ENCODE assay signal across 30 mouse cellular contexts in genomic region chr1:141999769-142000168, GRCm38 (mm10).
DNase-seq lines count a peak whose midpoint lies in the region; ATAC-seq and TF ChIP-seq lines count a peak whose summit lies in the region.
"Had no signal": no experiment of that assay in that cellular context is flagged by ENCODE, and none has a peak within 500 bp of the region (broad histone marks: within the 10 kb centered on the region; RNA-seq: fewer than 3 reads in every experiment).

No protein-coding gene starts in this region.

- DNase-seq in forebrain, postnatal 0 days: no peak
- DNase-seq in forebrain, embryonic 10.5 days (ENCODE audit: extremely low spot score, low spot score): no peak
- DNase-seq in left cerebral cortex, adult 2 months (ENCODE audit: extremely low spot score in 1 of 2, low spot score in 2 of 2): no peak
- no peak for DNase-seq in left cerebral cortex, adult 8-10 months (ENCODE audit: low spot score in 2 of 2)
- DNase-seq in brain, embryonic 14.5 days (ENCODE audit: low read depth): peak; percentile 19
- no peak for DNase-seq in embryo, embryonic 9.5 days (ENCODE audit: extremely low spot score)
- no peak for DNase-seq in ovary, postnatal 14 days (ENCODE audit: low spot score)
- DNase-seq: adrenal gland, postnatal 14 days; B cell, adult 2 months; cerebellum, adult 11 months; cerebellum, adult 2 months; cerebellum, adult 9-11 months; cerebellum, postnatal 25 days; gastrocnemius, postnatal 25 days; heart, adult 18-20 months; heart, postnatal 10 days; heart, postnatal 36 days had no signal

- intact Hi-C loops in left cerebral cortex, adult 2 months (cut with DNase I): no loop called here

- no peak overlapping the region for H3K4me2 ChIP-seq in forebrain, postnatal 0 days (ENCODE audit: low read depth)
- H3K4me2 ChIP-seq: embryonic facial prominence, embryonic 13.5 days; heart, embryonic 12.5 days; heart, embryonic 15.5 days; hindbrain, embryonic 13.5 days; intestine, embryonic 15.5 days had no signal

- no peaks in the 10 kb centered on the region for H3K27me3 ChIP-seq in forebrain, postnatal 0 days (ENCODE audit: insufficient read depth, low read length)
- H3K27me3 ChIP-seq in forebrain, embryonic 10.5 days (ENCODE audit: poor library complexity, severe bottlenecking): no peaks in the 10 kb centered on the region
- H3K27me3 ChIP-seq: CH12.LX; embryonic facial prominence, embryonic 13.5 days; heart, embryonic 12.5 days; heart, embryonic 15.5 days; hindbrain, embryonic 13.5 days; intestine, embryonic 15.5 days; Patski had no signal

- no peak overlapping the region for H3K9ac ChIP-seq in forebrain, postnatal 0 days
- H3K9ac ChIP-seq: embryonic facial prominence, embryonic 13.5 days; heart, embryonic 12.5 days; heart, embryonic 15.5 days; hindbrain, embryonic 13.5 days; intestine, embryonic 15.5 days had no signal

- H3K4me3 ChIP-seq in forebrain, postnatal 0 days (ENCODE audit: low read depth, low read length): no peak overlapping the region
- no peak overlapping the region for H3K4me3 ChIP-seq in forebrain, embryonic 10.5 days
- no peak overlapping the region for H3K4me3 ChIP-seq in left cerebral cortex, adult 2 months
- H3K4me3 ChIP-seq: embryonic facial prominence, embryonic 10.5 days; embryonic facial prominence, embryonic 13.5 days; erythroblast, embryonic 14.5 days; heart, embryonic 12.5 days; heart, embryonic 15.5 days; hindbrain, embryonic 10.5 days; hindbrain, embryonic 13.5 days; intestine, embryonic 15.5 days had no signal

- H3K4me1 ChIP-seq in forebrain, postnatal 0 days (ENCODE audit: insufficient read depth): no peaks in the 10 kb centered on the region
- no peaks in the 10 kb centered on the region for H3K4me1 ChIP-seq in forebrain, embryonic 10.5 days
- H3K4me1 ChIP-seq: embryonic facial prominence, embryonic 10.5 days; embryonic facial prominence, embryonic 13.5 days; heart, embryonic 12.5 days; heart, embryonic 15.5 days; hindbrain, embryonic 10.5 days; hindbrain, embryonic 13.5 days; intestine, embryonic 15.5 days had no signal

- no peak overlapping the region for H3K27ac ChIP-seq in forebrain, postnatal 0 days (ENCODE audit: low read depth, low read length)
- no peak overlapping the region for H3K27ac ChIP-seq in forebrain, embryonic 10.5 days
- H3K27ac ChIP-seq in left cerebral cortex, adult 2 months: peak overlapping the region; percentile 67; the same call in 1 of the 2 replicates
- H3K27ac ChIP-seq: embryonic facial prominence, embryonic 10.5 days; embryonic facial prominence, embryonic 13.5 days; heart, embryonic 15.5 days; hindbrain, embryonic 10.5 days; hindbrain, embryonic 13.5 days; intestine, embryonic 15.5 days had no signal

- TF ChIP-seq POLR2A in brain, embryonic 14.5 days (IDR thresholded peaks at IDR 0.05; ENCODE audit: borderline replicate concordance, extremely low read depth, insufficient read depth, insufficient read length, poor library complexity, severe bottlenecking): no peak

- TF ChIP-seq CTCF in forebrain, postnatal 0 days (IDR thresholded peaks at IDR 0.05; ENCODE audit: low read depth): no peak
- TF ChIP-seq CTCF in left cerebral cortex, adult 2 months (IDR thresholded peaks at IDR 0.05): no peak
- no peak for TF ChIP-seq CTCF in brain, embryonic 14.5 days (IDR thresholded peaks at IDR 0.05; ENCODE audit: borderline replicate concordance, extremely low read depth, insufficient read depth, insufficient read length)

- ATAC-seq in forebrain, postnatal 0 days: peak; percentile 56
- ATAC-seq: forebrain, embryonic 14.5 days; hindbrain, embryonic 16.5 days; intestine, embryonic 15.5 days; Patski had no signal

- no peaks in the 10 kb centered on the region for H3K36me3 ChIP-seq in forebrain, postnatal 0 days (ENCODE audit: insufficient read depth)
- H3K36me3 ChIP-seq in forebrain, embryonic 10.5 days (replicated peaks): no peaks in the 10 kb centered on the region
- H3K36me3 ChIP-seq: embryonic facial prominence, embryonic 10.5 days; embryonic facial prominence, embryonic 13.5 days; G1E; heart, embryonic 12.5 days; heart, embryonic 15.5 days; hindbrain, embryonic 10.5 days; hindbrain, embryonic 13.5 days; intestine, embryonic 15.5 days had no signal

- H3K9me3 ChIP-seq in forebrain, postnatal 0 days (ENCODE audit: low read length): no peaks in the 10 kb centered on the region
- no peaks in the 10 kb centered on the region for H3K9me3 ChIP-seq in forebrain, embryonic 10.5 days
- H3K9me3 ChIP-seq: embryonic facial prominence, embryonic 10.5 days; embryonic facial prominence, embryonic 13.5 days; heart, embryonic 12.5 days; heart, embryonic 15.5 days; hindbrain, embryonic 10.5 days; hindbrain, embryonic 13.5 days; intestine, embryonic 15.5 days had no signal
